Mouse (Mus musculus) lung, postnatal 0 days (tissue): ENCODE measurements around the gene Cox6b1.
A peak's percentile ranks its signal among the peaks of the same experiment; 100 is the strongest.

Experiments used
- CTCF ChIP-seq: IDR thresholded peaks from 2 replicates; pipeline ENCODE4 v1.5.1; 2016; ENCODE audit warnings: antibody characterized with exemption, mild to moderate bottlenecking
- EP300 ChIP-seq: IDR thresholded peaks from 2 replicates; pipeline ENCODE4 v1.6.1; 2016; ENCODE audit warnings: antibody characterized with exemption, mild to moderate bottlenecking, control low read depth

- TF ChIP-seq EP300 (peak; percentile 99), CTCF (no peak)
Observed at GRCm38 (mm10) chr7:30602583-30602982, 23.4 kb downstream of the Cox6b1 start.
